ENCODE assay signal across 20 mouse cellular contexts in the genomic region with DNA sequence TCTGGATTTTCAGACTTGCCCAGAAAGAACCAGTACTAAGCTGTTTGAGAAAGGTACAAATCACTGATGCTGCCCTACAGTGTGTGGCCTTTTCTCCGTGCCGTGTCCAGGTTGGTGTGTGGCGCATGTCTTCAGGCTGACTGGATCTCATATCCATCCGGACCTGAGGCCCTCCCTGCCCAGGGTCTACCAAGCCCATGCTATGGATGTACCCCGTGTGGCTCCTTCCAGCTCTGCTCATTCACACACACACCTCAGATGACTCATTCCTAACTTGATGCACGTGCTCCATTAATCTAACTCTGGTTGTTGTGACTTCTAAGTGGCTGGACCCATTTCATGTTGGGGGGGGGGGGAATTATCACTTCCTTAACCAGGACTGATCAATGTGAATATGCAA.
"Had no signal": no experiment of that assay in that cellular context is flagged by ENCODE, and none has a peak within 500 bp of the region (broad histone marks: within the 10 kb centered on the region; RNA-seq: fewer than 3 reads in every experiment).

No protein-coding gene starts in this region.

- H3K36me3 ChIP-seq: kidney, embryonic 15.5 days; limb, embryonic 12.5 days; limb, embryonic 15.5 days; midbrain, embryonic 12.5 days; midbrain, embryonic 15.5 days; neural tube, embryonic 12.5 days; neural tube, embryonic 15.5 days; stomach, embryonic 15.5 days had no signal

- H3K27ac ChIP-seq: kidney, embryonic 15.5 days; limb, embryonic 12.5 days; limb, embryonic 15.5 days; liver, embryonic 14.5 days; macrophage; midbrain, embryonic 12.5 days; midbrain, embryonic 15.5 days; neural tube, embryonic 12.5 days; neural tube, embryonic 15.5 days; stomach, embryonic 15.5 days had no signal

- H3K9me3 ChIP-seq: kidney, embryonic 15.5 days; limb, embryonic 12.5 days; limb, embryonic 15.5 days; midbrain, embryonic 12.5 days; midbrain, embryonic 15.5 days; neural tube, embryonic 12.5 days; neural tube, embryonic 15.5 days; stomach, embryonic 15.5 days had no signal

- H3K4me1 ChIP-seq: kidney, embryonic 15.5 days; limb, embryonic 12.5 days; midbrain, embryonic 12.5 days; midbrain, embryonic 15.5 days; neural tube, embryonic 12.5 days; stomach, embryonic 15.5 days had no signal

- H3K27me3 ChIP-seq: kidney, embryonic 15.5 days; limb, embryonic 12.5 days; limb, embryonic 15.5 days; midbrain, embryonic 12.5 days; midbrain, embryonic 15.5 days; neural tube, embryonic 12.5 days; neural tube, embryonic 15.5 days; stomach, embryonic 15.5 days had no signal

- DNase-seq: kidney, adult 8-10 months; kidney, postnatal 10 days; kidney, postnatal 36 days; layer of hippocampus, adult 9-11 months; liver, postnatal 0 days; lung, embryonic 14.5 days; retina, postnatal 1 day; right cerebral cortex, postnatal 25 days; spleen, adult 18-20 months; thymus, postnatal 25 days had no signal

- H3K4me3 ChIP-seq: kidney, embryonic 15.5 days; limb, embryonic 12.5 days; limb, embryonic 15.5 days; midbrain, embryonic 12.5 days; midbrain, embryonic 15.5 days; neural tube, embryonic 12.5 days; neural tube, embryonic 15.5 days; stomach, embryonic 15.5 days had no signal
